Mouse (Mus musculus) liver, embryonic 14.5 days (tissue): Measurements from ENCODE around the gene Nt5e.

Experiments
- CTCF ChIP-seq: IDR thresholded peaks from 2 replicates; pipeline ENCODE4 v1.5.1; 2016; ENCODE audit warnings: antibody characterized with exemption, low read depth, control low read depth
- EP300 ChIP-seq: IDR thresholded peaks from 2 replicates; pipeline ENCODE4 v1.6.1; 2016; ENCODE audit warnings: antibody characterized with exemption, low read depth

GRCm38 (mm10) chr9:88362055-88362850, 35.3 kb downstream of the Nt5e start:
- no peak for TF ChIP-seq CTCF
- no peak for TF ChIP-seq EP300
